Mouse (Mus musculus) kidney, postnatal 0 days (tissue): ENCODE measurements around the gene Fam161b. TPM values are rescaled to one million over a fixed set of nuclear protein-coding genes. Genes with fewer than 3 reads are reported as not detected.
A peak's percentile ranks its signal among the peaks of the same experiment; 100 is the strongest.
"Not testable (repeated sequence)": the region's sequence is repeated elsewhere in the genome, so short reads cannot be mapped to it uniquely, and the experiment has no call there.

Experiments
- ATAC-seq: fragments of 200-750 bp; cut with Nextera tagmentation; replicated peaks from 2 replicates; pipeline ENCODE4 v1.8.0; 2017; ENCODE audit warnings: low read depth, moderate number of reproducible peaks, moderate TSS enrichment, moderate library complexity; ENCODE audit not compliant: low FRiP score
- DNase-seq: peaks from one replicate; pipeline ENCODE4 v3.0.0-alpha.2; 2016; ENCODE audit warnings: low spot score
- H3K27ac ChIP-seq: fragments of 300-500 bp; sonication (generic); 2 replicates; pipeline ENCODE4 v1.5.1; 2014; ENCODE audit warnings: mild to moderate bottlenecking
- H3K27me3 ChIP-seq: fragments of 300-500 bp; sonication (generic); 2 replicates; pipeline ENCODE4 v1.6.1; 2014; ENCODE audit warnings: low read length, mixed read lengths; ENCODE audit not compliant: insufficient read depth
- H3K36me3 ChIP-seq: fragments of 300-500 bp; sonication (generic); 2 replicates; pipeline ENCODE4 v1.6.1; 2014; ENCODE audit warnings: low read length, mixed read lengths; ENCODE audit not compliant: insufficient read depth
- H3K4me1 ChIP-seq: fragments of 300-500 bp; sonication (generic); replicated peaks from 2 replicates; pipeline ENCODE4 v1.6.1; 2014; ENCODE audit warnings: antibody characterized with exemption, low read length, mixed read lengths; ENCODE audit not compliant: insufficient read depth
- H3K4me2 ChIP-seq: fragments of 300-500 bp; sonication (generic); 2 replicates; pipeline ENCODE4 v1.6.1; 2014; ENCODE audit warnings: mild to moderate bottlenecking, low read length, moderate library complexity, mixed read lengths
- H3K4me3 ChIP-seq: fragments of 300-500 bp; sonication (generic); replicated peaks from 2 replicates; pipeline ENCODE4 v1.5.1; 2014; ENCODE audit warnings: low read depth, low read length
- H3K9ac ChIP-seq: fragments of 300-500 bp; sonication (generic); 2 replicates; pipeline ENCODE4 v1.6.1; 2014; ENCODE audit warnings: low read depth, low read length
- H3K9me3 ChIP-seq: fragments of 300-500 bp; sonication (generic); replicated peaks from 2 replicates; pipeline ENCODE4 v1.6.1; 2016; ENCODE audit warnings: low read length, inconsistent platforms, mixed read lengths
- CTCF ChIP-seq: IDR thresholded peaks from 2 replicates; pipeline ENCODE4 v1.5.1; 2016; ENCODE audit warnings: antibody characterized with exemption, low read depth, mild to moderate bottlenecking, moderate library complexity
- WGBS: fragments of 180-500 bp; shearing (Covaris S2); extraction: QIAGEN DNeasy Blood & Tissue Kit; methylation state at CpG from one replicate; pipeline ENCODE4 v1.1.7; 2014; 5-methylcytosine and 5-hydroxymethylcytosine counted together
- polyA plus RNA-seq: library from polyadenylated mRNA; unstranded; fragments of >200 nt; fragmentation: Nextera tagmentation; extraction: Ambion mirVana; gene quantifications from 2 replicates; pipeline ENCODE4 v1.2.1, GENCODE M21; 2015

Gene Fam161b
- polyA plus RNA-seq, 1 experiment from 2014 or later = 2.1 TPM

DNA sequence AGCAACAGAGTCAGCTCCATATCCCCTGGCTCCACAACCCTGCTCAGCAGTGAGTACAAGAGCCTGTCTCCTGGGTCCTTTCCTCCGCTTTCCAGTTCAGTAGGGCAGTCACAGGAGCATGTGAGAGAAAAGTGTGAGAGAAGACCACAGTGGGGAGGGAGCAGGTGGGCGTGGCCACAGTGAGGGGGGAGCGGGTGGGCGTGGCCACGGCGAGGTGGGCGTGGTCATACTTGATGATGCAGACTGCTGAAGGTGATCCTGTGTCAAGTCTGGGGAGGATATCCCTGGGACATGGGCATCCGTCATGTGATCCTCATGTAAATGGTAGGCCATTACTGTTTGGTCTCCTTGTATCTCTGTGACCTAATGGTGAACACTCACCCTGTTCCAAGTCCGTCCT, 5.3 kb upstream of the Fam161b start:
- peaks cover 40% of the 10 kb centered on the region for H3K36me3 ChIP-seq
- peaks cover 5% of the 10 kb centered on the region; the same call in 1 of the 2 replicates for H3K4me1 ChIP-seq
- H3K9ac ChIP-seq = no peak overlapping the region
- H3K27me3 ChIP-seq = no peaks in the 10 kb centered on the region
- no peak overlapping the region for H3K4me2 ChIP-seq
- no peaks in the 10 kb centered on the region for H3K9me3 ChIP-seq
- H3K27ac ChIP-seq = no peak overlapping the region
- no peak for DNase-seq
- no peak for TF ChIP-seq CTCF
- 0 out of 2 replicates have a peak, but pooled peaks have one; percentile 22 for ATAC-seq
- H3K4me3 ChIP-seq = no peak overlapping the region
- 62% methylated on average over 9 of the region's 9 CpGs for WGBS

- no peak for ATAC-seq
- WGBS = 85% methylated on average over 6 of the region's 6 CpGs
These were observed 3.5 kb upstream of the Fam161b start for GRCm38 (mm10) chr12:84365137-84365536.

DNA sequence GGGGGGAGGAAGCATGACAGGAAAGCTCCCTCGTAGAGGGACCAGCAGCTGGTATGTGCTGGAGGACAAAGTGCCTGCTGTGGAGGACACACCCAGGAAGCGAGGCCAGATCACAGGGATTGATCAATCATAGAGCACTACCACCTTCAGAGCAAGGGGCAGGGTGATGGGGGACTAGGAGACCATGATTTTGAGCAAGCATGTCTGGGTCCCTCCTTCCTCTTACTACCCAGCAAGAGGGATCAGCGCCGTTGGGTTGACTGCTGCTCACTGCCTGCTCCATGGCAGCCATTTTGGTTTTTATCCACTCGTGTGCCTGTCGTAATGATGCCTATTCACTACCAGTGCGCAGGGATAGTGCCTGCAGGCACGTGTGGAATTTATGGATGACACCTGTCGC, 2.7 kb upstream of the Fam161b start:
- Histone ChIP-seq H3K27me3 (no peaks in the 10 kb centered on the region), H3K4me3 (no peak overlapping the region), H3K36me3 (peaks cover 13% of the 10 kb centered on the region), H3K4me1 (peaks cover 9% of the 10 kb centered on the region; the same call in 1 of the 2 replicates), H3K4me2 (no peak overlapping the region), H3K9ac (no peak overlapping the region), H3K9me3 (no peaks in the 10 kb centered on the region), H3K27ac (no peak overlapping the region)
- DNase-seq (no peak), ATAC-seq (no peak)
- TF ChIP-seq CTCF = no peak
- 85% methylated on average over 9 of the region's 9 CpGs for WGBS

More at GRCm38 (mm10) chr12:84365137-84365536, 3.5 kb upstream of the Fam161b start:
- no peaks in the 10 kb centered on the region for H3K27me3 ChIP-seq
- no peak overlapping the region for H3K4me3 ChIP-seq
- no peak overlapping the region for H3K4me2 ChIP-seq
- peaks cover 9% of the 10 kb centered on the region; the same call in 1 of the 2 replicates for H3K4me1 ChIP-seq
- no peak for DNase-seq
- H3K9me3 ChIP-seq = no peaks in the 10 kb centered on the region
- H3K36me3 ChIP-seq = peaks cover 22% of the 10 kb centered on the region
- no peak overlapping the region for H3K9ac ChIP-seq
- no peak overlapping the region for H3K27ac ChIP-seq
- TF ChIP-seq CTCF = no peak

DNA sequence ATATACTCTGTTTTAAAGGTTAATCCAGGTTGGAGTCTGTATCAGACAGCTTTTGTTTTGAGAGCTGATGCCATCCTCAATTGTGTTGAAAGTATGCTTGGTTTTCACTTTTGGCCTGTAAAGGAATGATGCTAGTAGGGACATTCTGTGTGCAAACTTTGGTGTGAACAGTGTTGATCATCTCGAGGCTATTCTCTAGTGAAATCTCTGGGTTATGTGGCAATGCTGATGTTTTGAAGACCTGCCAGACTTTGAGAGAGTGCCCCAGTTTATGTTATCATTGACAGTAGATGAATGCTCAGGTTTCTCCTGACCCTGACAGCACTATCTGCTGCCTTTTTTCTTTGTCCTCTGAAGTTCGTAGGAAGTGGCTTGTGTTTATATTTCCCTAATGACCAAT, 1.2 kb upstream of the Fam161b start:
- peak overlapping the region; percentile 92 for H3K4me2 ChIP-seq
- H3K4me1 ChIP-seq = peaks cover 9% of the 10 kb centered on the region; the same call in 1 of the 2 replicates
- ATAC-seq (no peak), DNase-seq (no peak)
- no peak overlapping the region for H3K9ac ChIP-seq
- no peaks in the 10 kb centered on the region for H3K27me3 ChIP-seq
- WGBS = 38% methylated on average over 2 of the region's 2 CpGs
- H3K9me3 ChIP-seq = no peaks in the 10 kb centered on the region
- peaks cover 1% of the 10 kb centered on the region; the same call in 1 of the 2 replicates for H3K36me3 ChIP-seq
- H3K4me3 ChIP-seq = peak overlapping the region; percentile 92; the same call in 1 of the 2 replicates
- no peak overlapping the region for H3K27ac ChIP-seq
- TF ChIP-seq CTCF = no peak

GRCm38 (mm10) chr12:84358699-84359098, 2.9 kb downstream of the Fam161b start:
- H3K4me2 ChIP-seq, H3K36me3 ChIP-seq, DNase-seq, ATAC-seq, H3K9ac ChIP-seq, H3K4me3 ChIP-seq, H3K27ac ChIP-seq, H3K9me3 ChIP-seq, H3K27me3 ChIP-seq, H3K4me1 ChIP-seq: not testable (repeated sequence)
- 79% methylated on average over 2 of the region's 2 CpGs for WGBS

DNA sequence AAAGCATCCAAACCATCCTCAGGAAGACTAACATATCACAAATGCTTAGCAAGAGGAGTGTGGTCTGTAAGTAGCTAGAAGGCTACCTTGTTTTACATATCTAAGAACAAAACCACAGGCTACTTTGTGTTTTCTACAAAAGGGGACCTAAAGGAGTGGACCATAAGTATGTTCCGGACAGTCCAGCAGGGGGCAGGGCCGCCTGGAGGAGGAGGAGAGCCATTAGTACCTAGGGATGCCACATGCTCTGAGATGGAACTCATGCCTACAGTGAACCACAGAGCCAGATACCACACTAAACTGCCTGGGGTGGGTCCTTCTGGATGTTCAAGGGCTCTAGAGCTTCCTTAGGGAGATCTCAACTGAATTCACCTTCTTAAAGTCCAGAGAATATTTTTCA, 14.4 kb downstream of the Fam161b start:
- H3K27me3 ChIP-seq = no peaks in the 10 kb centered on the region
- no peak for ATAC-seq
- peak; percentile 73 for TF ChIP-seq CTCF
- no peak overlapping the region for H3K4me3 ChIP-seq
- H3K4me2 ChIP-seq = no peak overlapping the region
- H3K4me1 ChIP-seq = peaks cover 2% of the 10 kb centered on the region; the same call in 1 of the 2 replicates
- H3K9me3 ChIP-seq = no peaks in the 10 kb centered on the region
- H3K27ac ChIP-seq = no peak overlapping the region
- DNase-seq = peak; percentile 67
- whole genome bisulfite sequencing = 35% methylated on average over 2 of the region's 2 CpGs
- H3K36me3 ChIP-seq = peaks cover 28% of the 10 kb centered on the region
- no peak overlapping the region for H3K9ac ChIP-seq
